8 mouse cellular contexts compared by ENCODE assay signal in genomic region chr13:34873801-34874681, GRCm38 (mm10). TPM values are rescaled to one million over a fixed set of nuclear protein-coding genes. Genes with fewer than 3 reads are reported as not detected.
A peak's percentile ranks its signal among the peaks of the same experiment; 100 is the strongest.
DNase-seq lines count a peak whose midpoint lies in the region; ATAC-seq and TF ChIP-seq lines count a peak whose summit lies in the region.

No protein-coding gene starts in this region.

- H3K79me2 ChIP-seq in C2C12 (ENCODE audit: control insufficient read depth, insufficient read depth) (peaks cover 39% of the 10 kb centered on the region), myocyte (ENCODE audit: control insufficient read depth, insufficient read depth) (peaks cover 34% of the 10 kb centered on the region)
- peaks cover 8% of the 10 kb centered on the region; the same call in 1 of the 2 replicates for H3K79me2 ChIP-seq in liver, adult 2 months (ENCODE audit: control insufficient read depth, insufficient read depth, low read length)

- peak; percentile 70; the same call in 1 of the 2 replicates for TF ChIP-seq POLR2A in brain, embryonic 14.5 days (IDR thresholded peaks at IDR 0.05; ENCODE audit: borderline replicate concordance, extremely low read depth, insufficient read depth, insufficient read length, poor library complexity, severe bottlenecking)
- TF ChIP-seq POLR2A in liver, adult 2 months (IDR thresholded peaks at IDR 0.05; ENCODE audit: extremely low read depth, insufficient read depth, low read length) = peak; percentile 83
- peak; percentile 92 for TF ChIP-seq POLR2A in myocyte (IDR thresholded peaks at IDR 0.05; ENCODE audit: insufficient read length, low read depth)

- no peak for TF ChIP-seq CTCF in C2C12 (IDR thresholded peaks at IDR 0.05; ENCODE audit: control insufficient read depth, insufficient read depth, insufficient read length)
- TF ChIP-seq CTCF in brain, embryonic 14.5 days (IDR thresholded peaks at IDR 0.05; ENCODE audit: borderline replicate concordance, extremely low read depth, insufficient read depth, insufficient read length) = no peak
- no peak for TF ChIP-seq CTCF in liver, adult 2 months (IDR thresholded peaks at IDR 0.05; ENCODE audit: low read depth, low read length)

- peaks cover 40% of the 10 kb centered on the region for H3K4me1 ChIP-seq in erythroblast, embryonic 14.5 days (ENCODE audit: control insufficient read depth)
- H3K4me1 ChIP-seq in heart, embryonic 11.5 days (ENCODE audit: control insufficient read depth, insufficient read depth, low read length) = peaks cover 14% of the 10 kb centered on the region
- H3K4me1 ChIP-seq in kidney, embryonic 16.5 days (ENCODE audit: insufficient read depth, low read length) = peaks cover 20% of the 10 kb centered on the region
- peaks cover 2% of the 10 kb centered on the region for H3K4me1 ChIP-seq in liver, adult 2 months (ENCODE audit: control insufficient read depth, insufficient read depth, low read length)

- peak overlapping the region; percentile 99 for H3K27ac ChIP-seq in heart, embryonic 11.5 days (ENCODE audit: low read depth, low read length)
- peak overlapping the region; percentile 99 for H3K27ac ChIP-seq in kidney, embryonic 16.5 days (ENCODE audit: low read length)
- H3K27ac ChIP-seq in liver, adult 2 months (replicated peaks; ENCODE audit: insufficient read depth, low read depth, low read length) = peak overlapping the region; percentile 30

- peak; percentile 99 for DNase-seq in brain, embryonic 14.5 days (ENCODE audit: low read depth)
- peak; percentile 92 for DNase-seq in liver, adult 2 months (ENCODE audit: extremely low read depth, low read depth, low spot score)
- peak; percentile 96 for DNase-seq in splenic B cell, adult 2 months (ENCODE audit: low read depth, low spot score)

- H3K36me3 ChIP-seq in C2C12 (ENCODE audit: control insufficient read depth, insufficient read depth) = no peaks in the 10 kb centered on the region
- H3K36me3 ChIP-seq in erythroblast, embryonic 14.5 days (ENCODE audit: control insufficient read depth) = peaks cover 10% of the 10 kb centered on the region
- H3K36me3 ChIP-seq in heart, embryonic 11.5 days (ENCODE audit: control insufficient read depth, insufficient read depth, low read length) = no peaks in the 10 kb centered on the region
- H3K36me3 ChIP-seq in kidney, embryonic 16.5 days (ENCODE audit: insufficient read depth, low read length) = no peaks in the 10 kb centered on the region
- H3K36me3 ChIP-seq in liver, adult 2 months (ENCODE audit: control insufficient read depth, insufficient read depth, low read length) = no peaks in the 10 kb centered on the region
- no peaks in the 10 kb centered on the region for H3K36me3 ChIP-seq in myocyte (ENCODE audit: control insufficient read depth, insufficient read depth)
- H3K36me3 ChIP-seq in splenic B cell, adult 2 months (ENCODE audit: control insufficient read depth, insufficient read depth, low read length, poor library complexity, severe bottlenecking) = no peaks in the 10 kb centered on the region

- H3ac ChIP-seq in C2C12 (ENCODE audit: control insufficient read depth, insufficient read length, low read depth) = peak overlapping the region; percentile 43
- H3ac ChIP-seq in myocyte (ENCODE audit: control insufficient read depth, insufficient read length) = peak overlapping the region; percentile 35

- H3K9me3 ChIP-seq in erythroblast, embryonic 14.5 days (ENCODE audit: control insufficient read depth, low read length) = no peaks in the 10 kb centered on the region
- H3K9me3 ChIP-seq in heart, embryonic 11.5 days (replicated peaks; ENCODE audit: control insufficient read depth, low read length) = no peaks in the 10 kb centered on the region
- H3K9me3 ChIP-seq in kidney, embryonic 16.5 days (ENCODE audit: low read length) = no peaks in the 10 kb centered on the region

- H3K4me3 ChIP-seq in C2C12 (ENCODE audit: insufficient read depth, poor library complexity, severe bottlenecking) = peak overlapping the region; percentile 29
- H3K4me3 ChIP-seq in erythroblast, embryonic 14.5 days (replicated peaks) = peak overlapping the region; percentile 99
- H3K4me3 ChIP-seq in heart, embryonic 11.5 days (ENCODE audit: low read depth, low read length) = peak overlapping the region; percentile 86
- H3K4me3 ChIP-seq in kidney, embryonic 16.5 days (ENCODE audit: low read length) = peak overlapping the region; percentile 98
- H3K4me3 ChIP-seq in liver, adult 2 months (ENCODE audit: insufficient read depth, low read depth, low read length) = peak overlapping the region; percentile 54
- H3K4me3 ChIP-seq in myocyte = peak overlapping the region; percentile 52

- H3K9ac ChIP-seq in heart, embryonic 11.5 days (ENCODE audit: low read depth, low read length) = peak overlapping the region; percentile 65
- H3K9ac ChIP-seq in kidney, embryonic 16.5 days (replicated peaks; ENCODE audit: low read length) = peak overlapping the region; percentile 98
- H3K9ac ChIP-seq in liver, adult 2 months (ENCODE audit: low read depth, low read length) = peak overlapping the region; percentile 32

- H3K27me3 ChIP-seq in C2C12 (ENCODE audit: control insufficient read depth, insufficient read depth, insufficient read length) = no peaks in the 10 kb centered on the region
- no peaks in the 10 kb centered on the region for H3K27me3 ChIP-seq in erythroblast, embryonic 14.5 days (ENCODE audit: control insufficient read depth)
- no peaks in the 10 kb centered on the region for H3K27me3 ChIP-seq in heart, embryonic 11.5 days (ENCODE audit: control insufficient read depth, insufficient read depth, low read length)
- H3K27me3 ChIP-seq in kidney, embryonic 16.5 days (ENCODE audit: insufficient read depth, low read length) = no peaks in the 10 kb centered on the region
- H3K27me3 ChIP-seq in liver, adult 2 months (ENCODE audit: control insufficient read depth, insufficient read depth, low read length) = no peaks in the 10 kb centered on the region
- H3K27me3 ChIP-seq in myocyte (ENCODE audit: control insufficient read depth, insufficient read depth, insufficient read length) = peaks cover 4% of the 10 kb centered on the region
- H3K27me3 ChIP-seq in splenic B cell, adult 2 months (ENCODE audit: control insufficient read depth, insufficient read depth, low read length, poor library complexity, severe bottlenecking) = no peaks in the 10 kb centered on the region

- ATAC-seq in heart, embryonic 11.5 days (replicated peaks; ENCODE audit: insufficient number of reproducible peaks, low FRiP score, low TSS enrichment) = peak; percentile 96
- peak; percentile 94 for ATAC-seq in kidney, embryonic 16.5 days (ENCODE audit: low FRiP score, low TSS enrichment)

- H3K4me2 ChIP-seq in heart, embryonic 11.5 days = peak overlapping the region; percentile 73
- peak overlapping the region; percentile 84 for H3K4me2 ChIP-seq in kidney, embryonic 16.5 days (replicated peaks; ENCODE audit: low read depth, low read length)
- peak overlapping the region; percentile 85 for H3K4me2 ChIP-seq in myocyte (ENCODE audit: low read depth)

- 3% methylated on average over 45 of the region's 45 CpGs for WGBS in heart, embryonic 11.5 days (ENCODE audit: insufficient replicate concordance)
- WGBS in kidney, embryonic 16.5 days = 2% methylated on average over 45 of the region's 45 CpGs
- 3% methylated on average over 45 of the region's 45 CpGs for WGBS in liver, adult 2 months

- H3K79me3 ChIP-seq in C2C12 (ENCODE audit: low read depth) = peaks cover 33% of the 10 kb centered on the region

TF ChIP-seq in C2C12, 6 proteins besides CTCF, POLR2A, EP300 and RAD21:
- peak; percentile 47 for TF ChIP-seq MAX (IDR thresholded peaks at IDR 0.05)
- no peak for TF ChIP-seq CEBPB (IDR thresholded peaks at IDR 0.05; ENCODE audit: low read depth)

TF ChIP-seq in myocyte, 11 proteins besides CTCF, POLR2A, EP300 and RAD21:
- peak in 1 of 3 experiments; percentile 24 for TF ChIP-seq MYOD1 (IDR thresholded peaks at IDR 0.05; ENCODE audit: control insufficient read depth in 1 of 3, insufficient read length in 2 of 3, low read depth in 2 of 3)
- peak; percentile 57 for TF ChIP-seq E2F4 (IDR thresholded peaks at IDR 0.05; ENCODE audit: insufficient read depth)
- TF ChIP-seq MAX (IDR thresholded peaks at IDR 0.05; ENCODE audit: low read depth) = no peak
- TF ChIP-seq POLR2AphosphoS2 (IDR thresholded peaks at IDR 0.05; ENCODE audit: insufficient read length, low read depth) = peak; percentile 91
- TF ChIP-seq MYOG (IDR thresholded peaks at IDR 0.05; ENCODE audit: control insufficient read depth in 1 of 3, insufficient read depth in 1 of 3, insufficient read length in 2 of 3, low read depth in 2 of 3) = peak in 1 of 3 experiments; percentile 51

RNA-seq across cellular contexts. Expression of gene Prpf4b, which starts 1.1 kb away (rescaled TPM):
- polyA plus RNA-seq in C2C12 (2012; fragmentation: generic; extraction: Trizol) (8.5 TPM), myocyte (2012; fragmentation: generic; extraction: Trizol) (8.1 TPM)
- 98.8 and 121 TPM in 2 replicates for polyA plus RNA-seq in brain, embryonic 14.5 days (2012; rRNA removed)
- polyA plus RNA-seq in erythroblast, embryonic 14.5 days (2012) = 1.2 and 1.9 TPM in 2 replicates
- 79.8 and 80.5 TPM in 2 replicates for polyA plus RNA-seq in heart, embryonic 11.5 days (2014; fragmentation: Nextera tagmentation; extraction: Ambion mirVana)
- 54.2 and 63.2 TPM in 2 replicates for polyA plus RNA-seq in kidney, embryonic 16.5 days (2015; fragmentation: Nextera tagmentation; extraction: Ambion mirVana)
- 28.1 and 28.6 TPM in 2 replicates for total RNA-seq in liver, adult 2 months (2014; rRNA removed)
- polyA plus RNA-seq in liver, adult 2 months (2012; rRNA removed) = 6.0 and 9.0 TPM in 2 replicates

RNA-seq across cellular contexts. Expression of gene Fam217a, which starts 50.1 kb away (rescaled TPM):
- polyA plus RNA-seq in C2C12 (2012; fragmentation: generic; extraction: Trizol) (not detected), myocyte (2012; fragmentation: generic; extraction: Trizol) (not detected)
- polyA plus RNA-seq in brain, embryonic 14.5 days (2012; rRNA removed) = 0.40 and 0.85 TPM in 2 replicates
- polyA plus RNA-seq in erythroblast, embryonic 14.5 days (2012) = not detected in 2 replicates
- polyA plus RNA-seq in heart, embryonic 11.5 days (2014; fragmentation: Nextera tagmentation; extraction: Ambion mirVana) = 2.4 and 2.7 TPM in 2 replicates
- polyA plus RNA-seq in kidney, embryonic 16.5 days (2015; fragmentation: Nextera tagmentation; extraction: Ambion mirVana) = 4.6 and 5.5 TPM in 2 replicates
- 0.27 TPM in 1 of 2 replicates, not detected in the other for total RNA-seq in liver, adult 2 months (2014; rRNA removed)
- not detected in 2 replicates for polyA plus RNA-seq in liver, adult 2 months (2012; rRNA removed)

RNA-seq across cellular contexts. Expression of gene 4933417A18Rik, which starts 50.2 kb away (rescaled TPM):
- polyA plus RNA-seq in C2C12 (2012; fragmentation: generic; extraction: Trizol) (not detected), myocyte (2012; fragmentation: generic; extraction: Trizol) (not detected)
- not detected in 2 replicates for polyA plus RNA-seq in brain, embryonic 14.5 days (2012; rRNA removed)
- not detected in 2 replicates for polyA plus RNA-seq in erythroblast, embryonic 14.5 days (2012)
- not detected in 2 replicates for polyA plus RNA-seq in heart, embryonic 11.5 days (2014; fragmentation: Nextera tagmentation; extraction: Ambion mirVana)
- not detected in 2 replicates for polyA plus RNA-seq in kidney, embryonic 16.5 days (2015; fragmentation: Nextera tagmentation; extraction: Ambion mirVana)
- not detected in 2 replicates for total RNA-seq in liver, adult 2 months (2014; rRNA removed)
- polyA plus RNA-seq in liver, adult 2 months (2012; rRNA removed) = not detected in 2 replicates

Comparison
In these comparisons a context has a peak if more than half of its experiments do, and no peak if none do; other contexts are left out.
1. Peak in every context shown above with its lines: DNase-seq, ATAC-seq, H3K4me3 ChIP-seq and H3K27ac ChIP-seq.
2. H3K4me3 ChIP-seq: peak in every context shown above with its lines; median percentile 99 in erythroblast, embryonic 14.5 days; 98 in kidney, embryonic 16.5 days; 86 in heart, embryonic 11.5 days; 54 in liver, adult 2 months; 52 in myocyte; 29 in C2C12.
3. H3K27ac ChIP-seq: peak in every context shown above with its lines; median percentile 99 in heart, embryonic 11.5 days; 99 in kidney, embryonic 16.5 days; 30 in liver, adult 2 months.
4. H3K9ac ChIP-seq: peak in every context shown above with its lines; median percentile 98 in kidney, embryonic 16.5 days; 65 in heart, embryonic 11.5 days; 32 in liver, adult 2 months.